In genomic region chr12:103049865-103050264, GRCm38 (mm10) we compare ENCODE assay signal across 29 mouse cellular contexts.
"Had no signal": no experiment of that assay in that cellular context is flagged by ENCODE, and none has a peak within 500 bp of the region (broad histone marks: within the 10 kb centered on the region; RNA-seq: fewer than 3 reads in every experiment).

No protein-coding gene starts in this region.

- ATAC-seq: forebrain, embryonic 13.5 days; forebrain, embryonic 14.5 days; forebrain, embryonic 15.5 days; forebrain, embryonic 16.5 days; forebrain, postnatal 0 days had no signal

- H3K4me2 ChIP-seq: embryonic facial prominence, embryonic 12.5 days; embryonic facial prominence, embryonic 13.5 days; embryonic facial prominence, embryonic 15.5 days; forebrain, embryonic 12.5 days; forebrain, embryonic 13.5 days; forebrain, embryonic 15.5 days had no signal

- H3K27me3 ChIP-seq: embryonic facial prominence, embryonic 12.5 days; embryonic facial prominence, embryonic 13.5 days; embryonic facial prominence, embryonic 15.5 days; forebrain, embryonic 12.5 days; forebrain, embryonic 13.5 days; forebrain, embryonic 15.5 days had no signal

- H3K4me3 ChIP-seq: embryonic facial prominence, embryonic 10.5 days; embryonic facial prominence, embryonic 12.5 days; embryonic facial prominence, embryonic 13.5 days; embryonic facial prominence, embryonic 15.5 days; erythroblast, embryonic 14.5 days; forebrain, embryonic 10.5 days; forebrain, embryonic 12.5 days; forebrain, embryonic 13.5 days; forebrain, embryonic 15.5 days; gastrocnemius, adult 2 months; heart, adult 2 months; heart, embryonic 10.5 days had no signal

- H3K9me3 ChIP-seq: embryonic facial prominence, embryonic 10.5 days; embryonic facial prominence, embryonic 12.5 days; embryonic facial prominence, embryonic 13.5 days; embryonic facial prominence, embryonic 15.5 days; forebrain, embryonic 10.5 days; forebrain, embryonic 12.5 days; forebrain, embryonic 13.5 days; forebrain, embryonic 15.5 days; heart, embryonic 10.5 days had no signal

- DNase-seq: cerebellum, adult 2 months; cerebellum, adult 8-10 months; cerebellum, adult 9-10 months; cerebellum, adult 9-11 months; cerebellum, postnatal 10 days; cerebellum, postnatal 14 days; cerebellum, postnatal 25 days; cerebellum, postnatal 36 days; embryo, embryonic 11 days; forebrain, postnatal 0 days; gastrocnemius, adult 2 months; gastrocnemius, postnatal 10 days; gastrocnemius, postnatal 14 days; gastrocnemius, postnatal 25 days; gastrocnemius, postnatal 36 days; heart, adult 18-20 months; heart, adult 2 months had no signal

- H3K36me3 ChIP-seq: embryonic facial prominence, embryonic 10.5 days; embryonic facial prominence, embryonic 12.5 days; embryonic facial prominence, embryonic 13.5 days; embryonic facial prominence, embryonic 15.5 days; forebrain, embryonic 10.5 days; forebrain, embryonic 12.5 days; heart, embryonic 10.5 days had no signal

- H3K27ac ChIP-seq: embryonic facial prominence, embryonic 10.5 days; embryonic facial prominence, embryonic 12.5 days; embryonic facial prominence, embryonic 13.5 days; embryonic facial prominence, embryonic 15.5 days; forebrain, embryonic 10.5 days; forebrain, embryonic 12.5 days; forebrain, embryonic 13.5 days; forebrain, embryonic 15.5 days; gastrocnemius, adult 2 months; heart, adult 2 months; heart, embryonic 10.5 days had no signal

- H3K9ac ChIP-seq: embryonic facial prominence, embryonic 12.5 days; embryonic facial prominence, embryonic 13.5 days; embryonic facial prominence, embryonic 15.5 days; forebrain, embryonic 12.5 days; forebrain, embryonic 13.5 days; forebrain, embryonic 15.5 days; forebrain, postnatal 0 days had no signal

- H3K4me1 ChIP-seq: embryonic facial prominence, embryonic 10.5 days; embryonic facial prominence, embryonic 12.5 days; embryonic facial prominence, embryonic 13.5 days; embryonic facial prominence, embryonic 15.5 days; forebrain, embryonic 10.5 days; forebrain, embryonic 12.5 days; forebrain, embryonic 13.5 days; forebrain, embryonic 15.5 days had no signal
